Mouse (Mus musculus) adrenal gland, postnatal 10 days (tissue): Measurements from ENCODE around the gene Vmn1r143. TPM values are rescaled to one million over a fixed set of nuclear protein-coding genes. Genes with fewer than 3 reads are reported as not detected.
"Not testable (repeated sequence)": the region's sequence is repeated elsewhere in the genome, so short reads cannot be mapped to it uniquely, and the experiment has no call there.

Source experiments
- DNase-seq: peaks from one replicate; pipeline ENCODE4 v3.0.0; 2021; ENCODE audit warnings: mixed read lengths
- long read RNA-seq, 2 experiments: library from polyadenylated mRNA; stranded (forward); transcript quantifications; one replicate each; pipeline ENCODE4 v2.0.0; 2021
- total RNA-seq, 2 experiments: library from RNA; stranded (reverse); gene quantifications; 2 replicates each; pipeline ENCODE4 v1.2.3; 2021

Gene Vmn1r143
- not detected for total RNA-seq
- long read RNA-seq, experiment 1 = 0 reads
- long read RNA-seq, experiment 2 = 0 reads

DNA sequence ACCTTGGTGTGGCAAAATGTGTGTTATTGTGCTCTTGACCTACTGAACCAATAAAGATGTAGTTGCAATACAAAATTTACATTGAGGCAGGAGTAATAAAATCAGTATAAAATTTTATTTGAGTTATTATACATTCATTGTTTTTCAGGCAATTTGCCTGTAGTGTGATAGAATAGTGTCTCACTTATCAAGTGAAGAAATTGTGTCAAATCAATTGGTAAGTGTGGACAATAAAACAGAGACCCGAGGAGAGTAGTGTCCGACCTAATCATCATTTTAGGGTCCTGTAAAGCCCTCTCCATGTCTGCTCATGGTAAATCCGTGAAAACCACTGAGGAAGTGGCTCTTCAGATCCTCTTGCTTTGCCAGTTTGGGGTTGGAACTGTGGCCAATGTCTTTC is at the start of gene Vmn1r143:
Gene Vmn1r143 (plus strand): TSS at position 301 of the 400 bp plus-strand sequence.
- not testable (repeated sequence) for DNase-seq

DNA sequence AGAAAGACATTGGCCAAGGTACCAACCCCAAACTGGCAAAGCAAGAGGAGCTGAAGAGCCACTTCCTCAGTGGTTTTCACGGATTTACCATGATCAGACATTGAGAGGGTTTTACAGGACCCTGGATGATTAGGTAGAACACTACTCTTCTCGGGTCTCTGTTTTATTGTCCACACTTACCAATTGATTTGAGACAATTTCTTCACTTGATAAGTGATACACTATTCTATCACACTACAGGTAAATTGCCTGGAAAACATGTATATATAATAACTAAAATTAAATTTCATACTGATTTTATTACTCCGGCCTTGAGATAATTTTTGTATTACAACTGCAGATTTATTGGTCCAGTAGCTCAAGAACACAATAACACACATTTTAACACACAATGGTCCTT is 25.2 kb upstream of the Vmn1r143 start, which contains the start of gene Vmn1r142:
Gene Vmn1r142 (minus strand): TSS at position 101 of the 400 bp plus-strand sequence.
- not testable (repeated sequence) for DNase-seq

DNA sequence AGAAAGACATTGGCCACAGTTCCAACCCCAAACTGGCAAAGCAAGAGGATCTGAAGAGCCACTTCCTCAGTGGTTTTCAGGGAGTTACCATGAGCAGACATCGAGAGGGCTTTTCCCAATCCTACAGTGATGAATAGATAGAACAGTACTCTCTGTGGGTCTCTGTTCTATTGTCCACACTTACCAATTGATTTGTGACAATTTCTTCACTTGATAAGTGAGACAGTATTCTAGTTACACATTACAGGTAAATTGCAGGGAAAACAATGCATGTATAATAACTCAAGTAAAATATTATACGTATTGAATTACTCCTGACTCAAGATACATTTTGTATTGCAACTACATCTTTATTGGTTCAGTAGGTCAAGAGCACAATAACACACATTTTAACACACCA is 12.0 kb downstream of the Vmn1r143 start, which contains the start of gene Gm8653:
Gene Gm8653 (minus strand): TSS at position 101 of the 400 bp plus-strand sequence.
- DNase-seq = not testable (repeated sequence)

DNA sequence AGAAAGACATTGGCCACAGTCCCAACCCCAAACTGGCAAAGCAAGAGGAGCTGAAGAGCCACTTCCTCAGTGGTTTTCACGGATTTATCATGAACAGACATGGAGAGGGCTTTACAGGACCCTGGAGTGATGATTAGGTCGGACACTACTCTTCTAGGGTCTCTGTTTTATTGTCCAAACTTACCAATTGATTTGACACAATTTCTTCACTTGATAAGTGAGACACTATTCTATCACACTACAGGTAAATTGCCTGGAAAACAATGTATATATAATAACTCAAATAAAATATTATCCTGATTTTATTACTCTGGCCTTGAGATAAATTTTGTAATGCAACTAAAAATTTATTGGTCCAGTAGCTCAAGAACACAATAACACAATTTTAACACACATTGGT is 40.2 kb downstream of the Vmn1r143 start, which contains the start of gene Gm8453:
Gene Gm8453 (minus strand): TSS at position 101 of the 400 bp plus-strand sequence.
- DNase-seq = not testable (repeated sequence)

Other genes with a start within 250 kb of the Vmn1r143 start
- not detected for gene Vmn1r137, start 194.8 kb upstream of the Vmn1r143 start, total RNA-seq
- not detected for gene Vmn1r138, start 160.5 kb upstream of the Vmn1r143 start, total RNA-seq
- gene Gm6176, start 133.1 kb upstream of the Vmn1r143 start, total RNA-seq = not detected
- not detected for gene Vmn1r139, start 120.3 kb upstream of the Vmn1r143 start, total RNA-seq
- not detected for gene Gm16451, start 71.1 kb upstream of the Vmn1r143 start, total RNA-seq
- not detected for gene Gm10666, start 54.6 kb upstream of the Vmn1r143 start, total RNA-seq
- gene Vmn1r142, start 25.3 kb upstream of the Vmn1r143 start, total RNA-seq = not detected
- gene Gm8653, start 11.9 kb downstream of the Vmn1r143 start, total RNA-seq = not detected
- gene Gm8453, start 40.1 kb downstream of the Vmn1r143 start, total RNA-seq = not detected
- gene Gm4187, start 140.3 kb downstream of the Vmn1r143 start, total RNA-seq = not detected
- gene Gm8660, start 181.7 kb downstream of the Vmn1r143 start, total RNA-seq = not detected
- gene Vmn1r148, start 224.2 kb downstream of the Vmn1r143 start, total RNA-seq = not detected
- gene Vmn1r149, start 248.9 kb downstream of the Vmn1r143 start, total RNA-seq = not detected